Mouse (Mus musculus): Measurements from ENCODE around the gene Rab5b.
A peak's percentile ranks its signal among the peaks of the same experiment; 100 is the strongest.

Gene Rab5b

DNA sequence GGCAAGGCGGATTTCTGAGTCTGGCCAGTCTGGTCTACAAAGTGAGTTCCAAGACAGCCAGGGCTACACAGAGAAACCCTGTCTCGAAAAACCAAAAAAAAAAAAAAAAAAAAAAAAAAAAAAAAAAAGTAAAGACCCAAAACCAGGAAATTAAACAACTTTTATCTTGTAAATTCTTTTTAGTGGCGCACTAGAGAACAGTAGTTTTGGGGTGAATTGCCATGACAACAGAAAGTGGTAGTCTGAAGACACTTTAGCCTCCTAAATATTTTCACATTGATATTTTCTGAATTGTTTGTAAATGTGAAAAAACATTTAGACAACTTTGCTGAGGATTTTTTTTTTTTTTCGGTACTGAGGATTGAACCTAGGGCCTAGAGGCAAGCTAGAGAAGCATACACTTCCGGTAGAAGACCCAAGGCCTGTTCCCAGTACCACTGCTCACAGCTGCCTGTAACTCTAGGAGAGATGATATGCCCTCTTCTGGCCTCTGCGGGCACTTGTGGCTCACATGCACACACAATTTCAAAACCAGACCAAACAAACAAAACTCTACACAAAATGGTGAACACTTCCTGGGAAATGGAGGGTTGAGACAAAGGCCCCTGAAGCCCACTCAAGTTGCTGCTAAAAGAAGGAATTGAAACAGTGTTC is 1.1 kb upstream of the Rab5b start:
- no peak for DNase-seq

DNA sequence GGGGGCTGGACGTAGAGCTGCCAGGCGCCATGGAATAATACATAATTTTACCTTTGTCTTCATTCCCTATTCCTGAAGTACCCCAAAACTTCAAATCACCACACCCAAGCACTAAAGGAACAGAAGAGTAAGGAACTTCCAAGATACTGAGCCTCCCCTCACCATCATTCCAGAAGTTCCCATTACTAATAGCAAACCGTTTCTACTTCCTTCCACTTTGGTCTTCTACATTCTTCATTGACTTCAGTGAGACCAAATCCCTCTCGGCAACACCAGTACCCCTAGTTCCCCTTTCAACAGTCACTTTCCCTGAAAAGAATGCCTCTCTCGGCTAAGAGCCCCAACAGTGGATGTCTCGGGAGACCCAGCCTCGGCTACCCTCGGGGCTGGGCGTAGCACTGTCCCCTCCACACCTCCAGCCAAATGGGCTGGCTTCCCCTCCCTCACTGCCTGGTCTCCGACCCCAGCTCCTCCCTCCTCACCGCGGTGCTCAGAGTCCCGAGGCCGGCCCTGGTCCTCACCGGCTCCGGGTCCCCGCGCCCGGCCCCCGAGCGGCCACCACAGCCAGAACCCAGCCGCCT is 563 bp downstream of the Rab5b start:
- DNase-seq, result no peak

DNA sequence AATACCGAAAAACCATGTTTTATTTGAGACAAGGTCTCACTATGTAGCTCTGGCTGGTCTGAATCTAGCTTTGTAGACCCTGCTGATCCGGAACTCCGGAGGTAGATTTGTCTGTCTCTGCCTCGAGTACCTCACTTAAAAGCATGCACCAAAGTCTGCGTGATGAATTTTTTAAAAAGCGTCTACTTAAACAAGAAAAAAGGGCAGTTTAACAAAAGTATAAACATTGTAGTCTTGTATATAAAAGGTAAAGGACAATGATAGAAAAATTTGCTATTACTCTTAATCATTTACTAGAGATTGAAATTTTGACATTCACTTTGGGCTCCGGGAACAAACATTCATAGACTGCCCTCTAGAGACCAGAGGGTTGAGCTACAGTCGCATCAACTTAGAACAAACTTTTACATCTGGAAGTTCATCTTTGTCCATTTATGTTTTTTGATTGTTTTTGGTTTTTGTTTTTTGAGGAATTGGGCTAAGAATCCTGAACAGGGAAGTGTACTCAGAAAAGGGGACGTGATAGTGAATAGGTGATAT is 21.5 kb downstream of the Rab5b start:
- no peak for DNase-seq

- peak; percentile 93 for DNase-seq
Observed at GRCm38 (mm10) chr10:128673763-128674468, 22.1 kb downstream of the Rab5b start, which contains the start of gene Suox. TSS of gene Suox (minus strand) at chr10:128674073.

GRCm38 (mm10) chr10:128671148-128671547 is 24.9 kb downstream of the Rab5b start:
- no peak for DNase-seq

DNA sequence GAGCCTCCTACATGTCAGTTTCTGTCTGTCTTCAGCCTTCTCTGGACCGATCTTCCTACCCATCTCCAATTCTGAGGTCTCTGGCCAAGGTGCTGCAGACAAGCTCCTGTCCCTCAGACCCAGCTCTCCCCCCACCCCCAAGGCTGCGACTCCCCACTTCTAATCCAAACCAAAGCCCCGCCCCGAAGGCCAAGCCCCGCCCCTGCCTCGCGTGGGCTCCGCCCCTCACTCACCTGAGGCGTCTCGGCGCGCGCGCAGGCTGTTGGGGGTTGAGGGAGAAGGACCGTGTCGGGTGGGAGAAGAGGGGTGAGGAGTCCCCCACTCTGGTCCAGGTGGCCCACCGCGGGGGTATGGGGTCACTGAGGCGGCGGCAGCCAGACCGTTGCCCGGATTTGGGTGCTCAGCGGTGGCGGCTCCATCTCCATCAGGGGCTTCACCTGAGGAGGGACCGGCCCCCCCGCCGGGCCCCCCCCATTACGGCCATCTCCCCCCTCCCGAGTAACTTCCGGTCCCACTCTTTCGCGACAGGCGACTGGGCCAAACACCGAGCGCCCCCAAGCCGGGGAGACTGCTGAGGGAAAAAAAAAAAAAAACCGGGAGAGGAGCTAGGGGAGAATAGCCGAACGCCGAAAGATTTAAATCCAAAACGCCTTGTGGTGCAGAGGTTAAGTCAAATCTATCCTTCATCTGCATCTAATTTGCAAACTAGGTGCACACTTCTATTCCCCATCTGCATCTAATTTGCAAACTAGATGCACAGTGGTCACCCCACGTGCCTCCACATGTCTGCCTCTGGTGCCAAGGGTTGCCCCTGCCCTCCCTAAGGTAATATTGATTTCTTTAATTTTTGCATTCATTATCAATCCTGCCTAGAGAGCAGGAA is 27.0 kb downstream of the Rab5b start:
- DNase-seq, result peak; percentile 75

DNA sequence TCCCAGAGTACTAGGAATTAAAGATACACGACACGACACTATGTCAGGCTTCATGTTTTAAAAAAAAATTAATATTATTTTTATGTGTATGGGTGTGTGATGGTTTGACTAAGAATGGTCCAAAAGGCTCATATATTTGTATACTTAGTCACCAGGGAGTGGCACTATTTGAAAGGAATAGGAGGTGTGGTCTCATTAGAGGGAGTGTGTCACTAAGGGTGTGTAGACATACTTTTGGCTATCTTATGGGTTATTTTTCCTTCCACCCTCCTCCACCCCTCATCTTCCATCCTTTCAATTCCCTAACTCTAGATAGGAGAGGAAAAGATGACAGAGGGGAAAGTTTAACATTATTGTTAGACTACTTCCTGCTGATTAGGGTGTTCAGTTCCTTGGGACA is 30.3 kb downstream of the Rab5b start:
- no peak for DNase-seq

GRCm38 (mm10) chr10:128665307-128665706 is 30.8 kb downstream of the Rab5b start:
- DNase-seq, result no peak

- DNase-seq, result peak; percentile 52
Observed at GRCm38 (mm10) chr10:128664808-128665207, 31.3 kb downstream of the Rab5b start.

DNA sequence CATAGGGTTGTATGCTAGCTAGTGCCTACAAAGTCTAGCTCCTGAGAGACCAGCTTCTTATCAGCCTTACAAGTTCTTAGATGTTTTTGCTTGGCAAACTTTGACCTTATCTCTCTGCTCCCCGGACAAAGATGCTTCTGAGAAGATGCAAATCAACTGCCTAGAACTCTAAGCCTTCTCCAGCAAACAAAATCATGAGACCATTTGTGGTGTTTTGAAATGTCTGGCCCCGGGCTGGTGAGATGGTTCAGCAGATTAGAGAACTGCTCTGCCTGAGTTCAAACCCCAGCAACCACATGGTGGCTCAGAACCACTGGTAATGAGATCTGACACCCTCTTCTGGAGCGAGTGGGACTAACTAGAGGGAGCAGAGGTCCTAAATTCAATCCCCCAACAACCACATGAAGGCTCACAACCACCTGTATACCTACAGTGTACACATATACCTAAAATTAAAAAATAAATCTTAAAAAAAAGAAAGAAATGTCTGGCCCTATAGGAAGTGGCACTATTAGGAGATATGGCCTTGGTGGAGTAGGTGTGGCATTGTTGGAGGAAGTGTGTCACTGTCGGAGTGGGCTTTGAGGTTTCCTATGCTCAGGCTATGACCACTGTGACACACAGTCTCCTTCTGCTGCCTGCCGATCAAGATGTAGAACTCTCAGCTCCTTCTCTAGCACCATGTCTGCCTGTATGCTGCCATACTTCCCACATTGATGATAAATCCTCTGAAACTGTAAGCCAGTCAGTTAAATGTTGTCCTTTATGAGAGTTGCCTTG is 32.4 kb downstream of the Rab5b start:
- DNase-seq, result no peak

DNA sequence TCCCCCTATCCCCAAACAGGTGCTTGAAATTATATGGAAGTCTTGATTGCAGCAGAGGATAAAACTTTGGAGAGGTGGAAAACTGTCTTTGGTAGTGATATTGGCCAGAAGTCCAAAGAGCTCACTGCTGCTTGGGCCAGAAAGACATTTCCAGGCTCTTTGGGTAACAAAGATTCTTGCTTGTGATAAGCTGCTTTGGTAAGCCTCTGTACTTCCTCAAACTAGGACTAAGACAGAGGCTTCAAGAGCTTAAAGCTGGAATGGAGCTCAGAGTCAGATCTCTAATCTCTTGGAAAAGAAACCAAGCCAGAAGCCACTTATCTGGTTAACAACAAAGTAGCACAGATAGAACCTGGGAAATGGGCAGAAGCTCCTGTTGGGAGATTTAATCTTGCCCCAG is 33.6 kb downstream of the Rab5b start:
- DNase-seq, result no peak

DNA sequence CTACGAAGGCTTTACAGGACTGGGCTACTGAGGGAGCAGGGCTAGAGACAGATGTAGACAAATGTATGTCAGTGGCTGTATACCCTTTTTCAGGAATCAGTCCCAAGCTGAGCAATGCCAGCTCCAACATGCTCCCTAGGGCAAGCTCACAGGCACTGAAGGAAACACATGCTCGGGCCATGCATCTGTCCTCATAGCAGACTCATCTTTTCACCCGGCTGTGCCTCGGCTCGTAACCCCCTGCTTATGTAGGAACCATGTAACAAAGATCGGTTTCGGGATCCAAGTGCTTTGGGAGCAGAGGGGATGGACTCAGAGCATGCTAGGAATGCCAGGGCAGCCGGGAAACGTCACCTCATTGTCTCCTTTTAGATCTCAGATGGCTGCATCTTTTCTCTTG is 36.6 kb downstream of the Rab5b start:
- no peak for DNase-seq

DNA sequence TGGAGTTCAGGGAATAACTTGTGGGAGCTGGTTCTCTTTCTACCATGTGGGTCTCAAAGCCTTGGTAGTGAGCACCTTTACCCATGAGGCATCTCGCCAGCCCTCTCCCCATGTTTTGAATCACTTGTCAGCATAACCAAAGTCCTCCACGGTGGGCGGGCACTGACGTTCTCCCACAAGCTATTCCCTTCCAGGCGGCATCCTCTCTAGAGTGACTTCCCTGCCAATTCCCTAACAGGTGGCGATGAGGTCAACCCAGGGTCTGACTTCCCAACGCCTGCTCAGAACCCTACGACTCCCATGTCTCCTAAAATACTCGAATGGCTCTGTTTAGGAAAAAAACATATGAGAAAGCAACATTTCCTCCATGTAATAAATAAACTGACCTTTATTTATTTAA is 38.2 kb downstream of the Rab5b start:
- no peak for DNase-seq

DNA sequence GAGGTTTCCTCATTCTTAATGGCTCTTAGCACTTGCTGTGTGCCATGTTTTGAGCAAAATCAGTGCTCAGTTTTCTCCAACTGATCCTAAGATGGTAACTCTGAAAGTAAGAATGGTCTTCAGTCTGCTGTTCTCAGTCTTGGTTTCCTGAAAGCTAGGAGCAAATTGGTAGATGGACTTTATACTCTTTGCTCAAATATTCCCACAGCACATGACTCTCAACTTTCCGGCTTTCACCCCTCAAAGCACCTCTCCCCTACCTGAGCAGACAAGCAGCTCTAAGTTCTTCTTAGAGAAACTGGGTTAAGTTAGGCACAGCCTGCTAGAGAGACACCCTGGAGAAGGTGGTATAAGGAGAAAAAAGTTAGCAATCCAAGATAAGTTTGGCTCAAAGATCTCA is 39.3 kb downstream of the Rab5b start:
- no peak for DNase-seq

DNA sequence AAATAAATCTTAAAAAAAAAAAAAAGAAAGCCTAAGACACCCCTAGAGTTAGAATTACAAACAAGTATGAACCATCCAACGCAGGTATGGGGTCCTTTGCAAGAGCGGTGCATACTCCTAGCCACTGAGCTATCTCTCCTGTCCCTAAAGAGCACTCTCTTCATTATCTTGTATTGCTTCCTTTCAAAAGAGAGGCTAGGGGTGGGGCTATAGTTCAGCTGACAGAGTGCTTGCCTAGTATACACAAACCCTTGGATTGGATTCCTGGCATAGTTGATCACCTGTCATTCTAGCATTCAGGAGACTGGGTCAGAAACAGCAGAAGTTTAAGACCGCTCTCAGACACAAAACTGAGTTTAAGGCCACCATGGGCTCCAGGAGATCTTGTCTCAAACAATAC is 40.8 kb downstream of the Rab5b start:
- no peak for DNase-seq

DNA sequence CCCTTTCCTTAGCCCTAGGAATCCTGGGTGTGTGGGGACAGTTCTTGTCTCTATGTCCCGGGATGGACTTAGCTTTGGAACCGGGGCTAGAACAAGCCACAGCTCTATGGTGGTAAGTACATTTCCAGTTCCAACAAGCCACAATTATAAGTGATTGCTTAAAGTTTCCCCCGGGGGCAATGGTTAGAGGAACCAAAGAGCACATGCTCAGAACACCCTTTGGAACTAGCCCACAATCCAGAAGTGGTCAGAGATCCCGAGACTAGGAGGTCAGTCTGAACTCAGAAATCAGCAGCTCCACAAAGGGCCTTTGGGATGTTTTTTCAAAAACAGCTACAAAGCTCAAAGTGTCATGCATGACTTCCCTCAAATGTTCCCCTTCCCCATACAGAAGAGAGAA is 42.2 kb downstream of the Rab5b start:
- DNase-seq, result no peak

DNA sequence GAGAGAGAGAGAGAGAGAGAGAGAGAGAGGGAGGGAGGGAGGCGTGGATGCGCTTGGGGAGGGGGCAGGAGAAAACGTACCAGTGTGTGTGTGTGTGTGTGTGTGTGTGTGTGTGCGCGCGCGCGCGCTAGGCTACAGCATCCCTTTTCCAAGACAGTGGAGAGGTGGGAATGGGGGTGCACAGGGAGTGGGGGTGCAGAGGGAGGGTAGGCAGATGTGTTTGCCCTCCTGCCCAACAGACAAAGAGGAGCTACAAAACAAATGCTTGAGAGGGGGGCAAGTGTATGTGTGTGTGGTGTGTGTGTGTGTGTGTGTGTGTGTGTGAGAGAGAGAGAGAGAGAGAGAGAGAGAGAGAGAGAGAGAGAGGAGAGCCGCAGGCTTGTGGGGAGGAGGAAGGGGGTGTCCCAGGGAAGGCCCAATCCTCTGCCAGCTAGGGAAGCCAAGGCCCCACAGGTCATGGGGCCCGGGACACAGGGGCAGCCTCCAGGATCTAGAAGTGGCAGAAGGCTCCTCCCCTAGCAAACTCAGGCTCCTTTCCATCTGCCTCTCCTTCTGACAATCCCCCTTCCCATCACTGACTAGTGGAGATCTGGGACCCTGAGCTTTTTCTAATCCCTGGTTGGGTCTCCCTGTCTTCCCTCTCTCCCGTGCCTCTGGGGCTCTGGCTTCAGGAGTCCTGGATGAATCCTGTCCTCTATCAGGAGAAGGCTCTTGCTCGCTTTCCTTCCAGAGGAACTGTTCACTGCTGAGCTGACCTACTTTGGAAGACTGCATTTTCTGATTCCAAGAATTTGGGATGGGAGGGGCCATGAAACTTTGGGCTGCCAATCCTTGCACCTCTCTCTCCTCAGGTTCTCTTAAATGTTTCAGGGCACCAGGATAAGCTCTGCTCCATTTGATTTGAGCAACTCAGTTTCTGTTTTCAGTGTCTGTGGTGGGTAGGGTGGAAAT is 49.6 kb downstream of the Rab5b start:
- DNase-seq, result peak; percentile 31

DNA sequence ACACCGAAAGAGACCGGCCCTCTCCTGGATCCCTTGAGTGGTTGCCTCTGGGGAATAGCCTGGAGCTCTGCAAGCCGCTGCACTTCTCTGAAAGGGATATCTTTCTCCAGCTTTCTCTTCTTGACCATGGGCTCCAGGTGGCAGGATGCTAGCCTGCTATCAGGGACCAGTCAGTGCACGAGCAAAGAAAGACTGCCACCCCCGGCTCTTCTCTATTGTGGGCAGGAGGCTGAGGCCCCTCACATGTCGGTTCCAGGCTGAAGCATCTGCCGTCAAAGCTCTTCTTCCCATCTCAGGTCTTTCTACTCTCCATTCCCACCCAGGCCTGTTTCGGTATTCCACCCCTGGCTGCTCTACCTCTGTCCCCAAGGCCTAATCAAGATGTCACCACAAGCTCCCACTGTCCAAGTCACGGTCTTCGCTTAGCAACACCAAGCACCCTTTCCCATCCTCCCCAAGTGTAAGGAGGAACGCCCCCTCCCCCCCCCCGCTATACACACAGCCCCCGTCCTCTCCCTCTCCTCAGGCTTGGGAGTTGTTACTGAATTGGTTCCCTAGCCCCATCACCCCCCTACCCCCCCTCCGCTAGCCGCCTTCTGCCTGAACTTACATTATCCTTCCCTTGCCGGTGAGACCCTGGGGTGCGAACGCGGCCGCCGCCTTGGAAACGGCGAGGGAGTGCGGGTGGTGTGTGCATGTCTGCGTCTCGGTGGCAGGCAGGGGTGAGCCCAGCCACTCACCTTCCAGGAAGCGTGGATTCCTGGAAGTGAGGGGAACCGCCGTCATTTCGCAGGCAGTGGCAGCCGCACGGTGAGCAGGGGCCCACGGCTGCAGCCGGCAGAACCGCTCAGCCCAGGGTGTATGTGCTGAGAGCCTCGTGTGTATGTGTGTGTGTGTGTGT is 50.7 kb downstream of the Rab5b start, which contains the start of gene Ikzf4:
Gene Ikzf4, minus strand, starts transcription at position 881 of the 901 bp plus-strand sequence.
- peak; percentile 61 for DNase-seq

- DNase-seq, result no peak
Observed at GRCm38 (mm10) chr10:128642749-128643148, 53.3 kb downstream of the Rab5b start.

GRCm38 (mm10) chr10:128641871-128642270 is 54.2 kb downstream of the Rab5b start:
- no peak for DNase-seq

Data from liver (tissue).